Mouse (Mus musculus) spleen, postnatal 10 days (tissue): ENCODE results near the gene Dgkh.
"Not testable (repeated sequence)": the region's sequence is repeated elsewhere in the genome, so short reads cannot be mapped to it uniquely, and the experiment has no call there.

Experiments
- DNase-seq, 2 experiments: peaks; one replicate each; pipeline ENCODE4 v3.0.0; 2021 to 2022; ENCODE audit warnings: low spot score in 2 of 2

Dgkh gene

DNA sequence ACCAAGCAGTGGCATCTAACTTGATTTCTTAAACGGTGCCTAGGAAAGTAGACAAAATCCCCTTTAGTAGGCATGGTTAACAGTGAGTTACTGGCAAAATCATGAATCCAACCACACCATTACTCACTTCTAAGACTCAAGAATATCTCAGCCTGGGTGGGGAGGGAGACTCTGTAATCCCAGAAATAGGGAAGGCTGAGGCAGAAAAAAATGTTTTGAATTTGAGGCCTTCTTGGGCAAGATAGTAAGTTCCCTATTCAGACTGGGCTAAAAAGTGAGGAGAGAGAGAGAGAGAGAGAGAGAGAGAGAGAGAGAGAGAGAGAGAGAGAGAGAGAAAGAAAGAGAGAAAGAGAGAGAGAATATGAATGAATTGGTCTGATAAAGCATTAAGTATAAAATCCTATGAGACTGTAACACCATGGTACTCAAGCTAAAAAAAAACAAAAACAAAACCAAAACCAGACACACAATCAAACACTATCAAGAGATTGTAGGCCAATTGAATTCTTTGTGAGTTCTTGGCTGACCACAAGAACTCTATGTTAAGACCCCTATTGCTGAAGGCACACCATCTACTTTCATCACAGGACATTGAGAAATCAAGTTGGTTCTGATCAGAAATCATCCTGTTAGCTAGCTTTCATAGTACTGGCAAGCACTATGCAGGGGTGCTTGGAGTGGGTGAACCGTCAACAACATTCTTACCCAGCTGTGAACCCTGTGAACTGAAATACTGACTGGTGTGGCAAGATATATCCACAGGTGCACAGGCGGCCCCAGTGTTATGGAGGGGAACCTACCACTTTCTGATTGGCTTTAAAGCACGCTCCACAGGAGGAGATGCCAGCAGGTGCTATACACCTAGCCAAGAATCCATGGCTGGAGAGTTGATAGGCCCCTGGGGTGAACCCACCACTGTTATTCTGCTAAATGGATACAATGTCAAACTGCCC, 101.4 kb downstream of the Dgkh start:
- DNase-seq = no peak

GRCm38 (mm10) chr14:78627516-78628275, 104.9 kb downstream of the Dgkh start:
- DNase-seq = peak in 1 of 2 experiments; percentile 44

DNA sequence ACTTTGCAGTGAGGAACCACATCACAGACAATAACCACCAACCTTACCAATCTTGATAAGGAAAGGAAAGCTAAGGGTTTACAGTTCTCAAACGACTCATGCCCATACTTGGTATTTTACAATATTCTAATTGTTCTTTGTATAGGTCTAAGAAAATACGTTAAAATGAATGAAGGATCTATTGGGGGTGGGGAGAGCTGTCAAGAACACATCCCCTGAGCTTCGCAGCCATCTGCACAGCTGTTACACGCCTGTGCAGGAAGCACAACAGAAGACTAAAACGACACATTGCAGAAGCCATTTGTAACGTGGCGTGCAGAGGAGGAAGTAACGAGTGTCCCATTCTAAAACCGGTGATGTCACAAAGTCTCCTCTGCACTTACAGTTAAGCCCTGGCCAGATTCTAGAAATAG, 113.7 kb downstream of the Dgkh start:
- DNase-seq = no peak

DNA sequence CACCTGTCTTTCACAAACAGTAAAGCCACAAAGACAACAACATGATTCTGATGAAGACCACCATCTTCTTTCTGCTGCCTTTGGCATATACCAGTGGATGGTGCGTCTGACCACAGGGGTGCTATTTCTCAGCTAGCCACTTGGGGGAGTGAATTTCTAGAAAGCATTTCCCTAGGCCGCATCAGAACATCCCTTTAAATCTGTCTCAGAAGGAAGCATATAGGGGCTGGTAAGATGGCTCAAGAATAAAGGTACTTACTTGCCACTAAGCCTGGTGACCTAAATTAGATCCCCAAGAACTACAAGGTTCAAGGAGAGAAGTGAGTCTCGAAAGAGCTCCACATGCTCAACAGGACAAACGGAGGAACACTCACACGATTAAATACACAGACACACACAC, 119.0 kb downstream of the Dgkh start:
- DNase-seq = no peak

GRCm38 (mm10) chr14:78612111-78612788, 120.3 kb downstream of the Dgkh start:
- no peak for DNase-seq

GRCm38 (mm10) chr14:78594916-78595315, 137.7 kb downstream of the Dgkh start:
- no peak for DNase-seq

GRCm38 (mm10) chr14:78592965-78593364, 139.6 kb downstream of the Dgkh start:
- no peak for DNase-seq

DNA sequence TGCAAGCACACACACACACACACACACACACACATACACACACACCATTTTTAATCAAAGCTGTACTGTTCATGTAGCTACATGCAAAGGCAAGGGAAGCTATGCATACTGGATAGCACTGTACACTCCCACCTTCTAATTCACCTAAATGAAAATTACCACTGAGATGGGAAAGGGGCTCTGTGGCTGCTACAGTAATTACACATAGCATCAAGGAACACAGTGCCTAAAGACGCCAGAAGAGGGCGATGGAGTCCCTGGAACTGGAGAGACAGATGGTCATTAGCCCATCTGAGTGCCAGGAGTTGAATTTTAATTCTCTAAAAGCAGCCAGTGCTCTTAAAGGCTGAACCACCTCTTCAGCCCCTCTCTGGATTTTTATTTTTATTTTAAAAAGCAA, 142.2 kb downstream of the Dgkh start:
- DNase-seq = peak in 1 of 2 experiments; percentile 50

GRCm38 (mm10) chr14:78584222-78584621, 148.4 kb downstream of the Dgkh start:
- DNase-seq = no peak

GRCm38 (mm10) chr14:78583168-78583567, 149.4 kb downstream of the Dgkh start:
- no peak for DNase-seq

- DNase-seq = peak in 1 of 2 experiments; percentile 22
These were observed 156.7 kb downstream of the Dgkh start for GRCm38 (mm10) chr14:78575899-78576298.

DNA sequence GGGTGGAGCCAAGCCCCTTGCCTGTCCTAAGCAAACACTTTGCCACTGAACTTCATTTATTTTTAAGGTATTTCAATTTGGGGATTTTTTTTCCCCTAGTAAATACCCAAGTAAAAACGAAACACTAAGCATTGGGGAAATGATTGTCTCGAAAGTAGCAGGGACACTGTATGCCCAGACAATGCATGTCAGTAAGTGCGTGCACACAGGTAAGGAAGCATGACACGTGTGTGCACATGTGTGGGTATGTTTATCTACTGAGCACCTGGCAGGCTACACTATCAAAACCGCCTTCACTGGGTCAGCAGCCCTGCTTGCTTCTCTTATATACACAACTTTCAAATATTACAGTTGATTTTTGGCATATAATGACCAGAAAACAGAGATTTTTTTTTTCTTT, 164.2 kb downstream of the Dgkh start:
- no peak for DNase-seq

- no peak for DNase-seq
These were observed 166.1 kb downstream of the Dgkh start for GRCm38 (mm10) chr14:78566431-78566830.

GRCm38 (mm10) chr14:78564292-78564691, 168.3 kb downstream of the Dgkh start:
- DNase-seq = no peak

DNA sequence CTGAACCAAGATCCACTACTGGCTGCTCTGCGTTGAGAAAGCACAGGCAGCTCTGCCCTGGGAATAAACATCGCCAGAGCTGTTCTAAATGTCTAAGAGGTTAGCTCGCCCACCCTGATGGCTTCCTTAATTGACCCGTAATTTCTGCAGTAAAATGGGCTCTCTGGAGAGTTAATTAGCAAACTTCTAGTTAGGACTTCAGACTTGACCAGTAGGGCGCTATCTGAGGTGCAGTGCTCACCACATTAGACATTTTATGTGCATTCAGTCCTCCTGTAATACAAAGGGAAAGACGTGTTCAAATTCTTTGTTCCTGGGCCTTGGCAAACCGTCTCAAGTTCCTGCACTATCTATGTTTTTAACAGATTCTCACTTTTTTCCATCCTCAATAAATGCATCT, 169.4 kb downstream of the Dgkh start:
- DNase-seq = no peak

DNA sequence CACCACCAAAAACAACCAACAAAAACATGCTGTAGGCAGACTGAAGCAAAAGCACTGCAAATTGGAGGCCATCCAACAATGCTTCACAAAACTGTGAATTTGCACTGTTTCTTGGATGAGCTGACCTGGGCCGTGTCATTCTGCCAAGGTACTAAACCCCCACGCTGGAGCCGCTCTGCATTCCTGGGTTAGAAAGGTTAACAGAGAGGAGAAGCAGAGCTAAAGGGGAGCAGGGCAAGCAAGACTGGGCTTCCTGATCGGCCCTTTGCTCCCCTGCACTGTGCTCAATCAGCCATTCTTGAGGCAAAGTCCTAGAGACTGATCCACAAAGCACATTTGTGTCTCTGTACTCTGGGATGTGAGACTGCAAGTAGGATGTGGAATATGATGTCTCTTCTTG, 170.5 kb downstream of the Dgkh start:
- DNase-seq = no peak

DNA sequence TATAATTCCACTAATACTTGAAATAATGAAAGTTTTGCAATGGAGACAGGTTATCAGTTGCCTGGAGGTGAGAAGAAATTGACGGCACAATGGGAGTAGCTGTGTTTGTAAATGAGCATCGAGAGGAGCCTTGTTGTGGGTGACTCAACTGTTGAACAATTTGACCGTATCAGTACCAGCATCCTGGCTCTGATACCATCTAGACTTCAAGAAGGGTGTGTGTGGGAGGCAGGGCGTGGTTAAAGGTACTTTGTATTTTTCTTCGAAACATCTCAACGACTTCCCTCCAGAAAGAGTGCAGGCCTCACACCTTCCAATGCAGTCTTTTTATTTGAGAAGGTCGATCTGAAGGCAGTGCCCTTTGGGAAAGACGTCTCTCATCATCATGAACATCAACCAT, 173.5 kb downstream of the Dgkh start:
- no peak for DNase-seq

DNA sequence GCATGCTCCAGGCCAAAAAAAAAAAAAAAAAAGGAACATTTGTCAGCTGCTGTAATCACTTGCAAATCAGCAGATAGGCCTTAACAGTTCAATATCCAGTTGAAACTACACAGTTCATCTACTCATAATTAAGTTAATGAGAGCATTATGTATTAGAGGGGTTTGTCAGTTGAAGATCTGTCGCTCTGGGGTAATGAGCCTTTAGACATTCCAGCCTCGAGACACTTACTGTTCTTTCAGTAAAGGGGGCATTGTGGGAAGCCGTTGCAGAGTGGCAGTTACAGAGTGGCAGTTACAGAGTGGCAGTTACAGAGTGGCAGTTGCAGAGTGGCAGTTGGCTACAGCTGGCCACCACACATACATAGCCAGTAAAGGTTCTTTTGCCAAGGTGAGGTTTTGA, 177.7 kb downstream of the Dgkh start:
- DNase-seq = not testable (repeated sequence)

DNA sequence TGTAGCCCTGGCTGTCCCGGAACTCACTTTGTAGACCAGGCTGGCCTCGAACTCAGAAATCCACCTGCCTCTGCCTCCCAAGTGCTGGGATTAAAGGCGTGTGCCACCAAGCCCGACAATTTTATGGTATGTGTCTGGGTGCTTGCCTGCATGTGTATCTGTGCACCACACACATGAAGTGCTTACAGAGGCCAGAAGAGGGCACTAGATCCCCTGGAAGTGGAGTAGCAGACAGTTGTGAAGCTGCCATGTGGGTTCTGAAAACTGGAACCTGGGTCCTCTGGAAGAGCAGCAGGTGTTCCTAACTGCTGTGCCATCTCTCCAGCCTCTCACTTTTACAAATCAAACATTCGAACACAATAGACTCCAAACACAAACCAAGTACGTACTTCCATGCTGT, 178.9 kb downstream of the Dgkh start:
- no peak for DNase-seq

- DNase-seq = no peak
These were observed 183.8 kb downstream of the Dgkh start for GRCm38 (mm10) chr14:78548807-78549206.

GRCm38 (mm10) chr14:78541319-78541718, 191.3 kb downstream of the Dgkh start:
- DNase-seq = no peak

- no peak for DNase-seq
These were observed 192.8 kb downstream of the Dgkh start for GRCm38 (mm10) chr14:78539821-78540220.
